Mouse (Mus musculus) lung, adult 2 months (tissue): ENCODE results near the gene Scn1b.

Experiments used
- CTCF ChIP-seq: fragments of 200-500 bp; IDR thresholded peaks from 2 replicates; pipeline ENCODE4 v1.5.1; 2011; ENCODE audit warnings: mild to moderate bottlenecking, low read length, control low read depth; ENCODE audit not compliant: insufficient read depth
- POLR2A ChIP-seq: fragments of 200-500 bp; IDR thresholded peaks from 2 replicates; pipeline ENCODE4 v1.6.1; 2011; ENCODE audit warnings: low read depth, mild to moderate bottlenecking, control low read depth, low read length, borderline replicate concordance; ENCODE audit errors: extremely low read depth

- TF ChIP-seq CTCF (no peak), POLR2A (no peak)
Measured at GRCm38 (mm10) chr7:31085171-31085570, 41.6 kb downstream of the Scn1b start.
